Mouse (Mus musculus): ENCODE measurements around the gene Flywch2. TPM values are rescaled to one million over a fixed set of nuclear protein-coding genes. Genes with fewer than 3 reads are reported as not detected.

Gene Flywch2
- polyA plus RNA-seq, 1 experiment from 2014 or later, result 19.1 TPM

GRCm38 (mm10) chr17:23801627-23802026 is 15.7 kb upstream of the Flywch2 start:
- 95% methylated on average over 10 of the region's 10 CpGs for WGBS
- Histone ChIP-seq H3K4me1 (replicated peaks; ENCODE audit: control insufficient read depth, insufficient read depth, low read length) (0 out of 2 replicates have a peak, but pooled peaks cover 6% of the 10 kb centered on the region), H3K27me3 (replicated peaks; ENCODE audit: control insufficient read depth, insufficient read depth, low read length) (no peaks in the 10 kb centered on the region), H3K36me3 (ENCODE audit: control insufficient read depth, insufficient read depth) (no peaks in the 10 kb centered on the region), H3K9ac (ENCODE audit: low read depth, low read length) (no peak overlapping the region), H3K4me2 (replicated peaks; ENCODE audit: low read depth) (no peak overlapping the region), H3K4me3 (ENCODE audit: low read depth, low read length) (no peak overlapping the region), H3K9me3 (ENCODE audit: control insufficient read depth) (no peaks in the 10 kb centered on the region), H3K27ac (ENCODE audit: low read depth, low read length) (no peak overlapping the region)
- no peak for ATAC-seq
- TF ChIP-seq CTCF (IDR thresholded peaks at IDR 0.05; ENCODE audit: low read depth), result no peak

DNA sequence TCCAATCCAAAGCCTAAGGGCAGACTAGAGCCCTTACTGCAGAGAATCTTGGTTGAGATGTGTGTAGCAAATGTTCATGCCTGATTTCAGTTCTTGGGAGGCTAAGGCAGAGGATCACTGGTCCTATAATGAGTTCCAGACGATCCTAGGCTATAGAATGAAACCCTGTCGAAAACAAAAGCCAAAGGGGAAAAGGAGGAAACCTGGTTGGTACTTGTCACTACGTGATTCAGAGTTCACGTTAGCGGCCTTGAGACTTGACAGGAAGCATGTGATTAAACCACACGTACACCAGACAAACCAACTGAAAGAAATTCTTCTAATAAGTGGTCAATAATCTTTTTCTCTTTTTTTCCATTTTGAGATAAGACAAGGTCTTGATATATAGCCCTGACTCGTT is 11.4 kb upstream of the Flywch2 start:
- no peak for TF ChIP-seq CTCF (IDR thresholded peaks at IDR 0.05; ENCODE audit: low read depth)
- 70% methylated on average over 7 of the region's 7 CpGs for WGBS
- no peak for ATAC-seq
- H3K36me3 ChIP-seq (ENCODE audit: control insufficient read depth, insufficient read depth), result no peaks in the 10 kb centered on the region
- H3K9ac ChIP-seq (ENCODE audit: low read depth, low read length), result no peak overlapping the region
- H3K27me3 ChIP-seq (replicated peaks; ENCODE audit: control insufficient read depth, insufficient read depth, low read length), result no peaks in the 10 kb centered on the region
- H3K4me3 ChIP-seq (ENCODE audit: low read depth, low read length), result no peak overlapping the region
- no peaks in the 10 kb centered on the region for H3K4me1 ChIP-seq (replicated peaks; ENCODE audit: control insufficient read depth, insufficient read depth, low read length)
- H3K27ac ChIP-seq (ENCODE audit: low read depth, low read length), result no peak overlapping the region
- no peaks in the 10 kb centered on the region for H3K9me3 ChIP-seq (ENCODE audit: control insufficient read depth)
- H3K4me2 ChIP-seq (replicated peaks; ENCODE audit: low read depth), result no peak overlapping the region

GRCm38 (mm10) chr17:23795323-23795722 is 9.4 kb upstream of the Flywch2 start:
- no peaks in the 10 kb centered on the region for H3K9me3 ChIP-seq (ENCODE audit: control insufficient read depth)
- peaks cover 4% of the 10 kb centered on the region; the same call in 1 of the 2 replicates for H3K4me1 ChIP-seq (replicated peaks; ENCODE audit: control insufficient read depth, insufficient read depth, low read length)
- TF ChIP-seq CTCF (IDR thresholded peaks at IDR 0.05; ENCODE audit: low read depth), result no peak
- WGBS, result 93% methylated on average over 8 of the region's 8 CpGs
- no peak for ATAC-seq
- no peak overlapping the region for H3K27ac ChIP-seq (ENCODE audit: low read depth, low read length)
- no peak overlapping the region for H3K9ac ChIP-seq (ENCODE audit: low read depth, low read length)
- H3K27me3 ChIP-seq (replicated peaks; ENCODE audit: control insufficient read depth, insufficient read depth, low read length), result no peaks in the 10 kb centered on the region
- H3K4me3 ChIP-seq (ENCODE audit: low read depth, low read length), result no peak overlapping the region
- no peaks in the 10 kb centered on the region for H3K36me3 ChIP-seq (ENCODE audit: control insufficient read depth, insufficient read depth)
- no peak overlapping the region for H3K4me2 ChIP-seq (replicated peaks; ENCODE audit: low read depth)

GRCm38 (mm10) chr17:23791079-23791357 is 5.1 kb upstream of the Flywch2 start:
- H3K4me2 ChIP-seq (replicated peaks; ENCODE audit: low read depth), result peak overlapping the region; percentile 77
- H3K27ac ChIP-seq (ENCODE audit: low read depth, low read length), result 0 out of 2 replicates have a peak overlapping the region, but pooled peaks have one; percentile 76
- H3K4me1 ChIP-seq (replicated peaks; ENCODE audit: control insufficient read depth, insufficient read depth, low read length), result peaks cover 7% of the 10 kb centered on the region; the same call in 1 of the 2 replicates
- no peaks in the 10 kb centered on the region for H3K9me3 ChIP-seq (ENCODE audit: control insufficient read depth)
- peak; percentile 24; the same call in 1 of the 2 replicates for ATAC-seq
- no peaks in the 10 kb centered on the region for H3K27me3 ChIP-seq (replicated peaks; ENCODE audit: control insufficient read depth, insufficient read depth, low read length)
- WGBS, result 46% methylated on average over 2 of the region's 2 CpGs
- H3K36me3 ChIP-seq (ENCODE audit: control insufficient read depth, insufficient read depth), result no peaks in the 10 kb centered on the region
- H3K4me3 ChIP-seq (ENCODE audit: low read depth, low read length), result no peak overlapping the region
- no peak for TF ChIP-seq CTCF (IDR thresholded peaks at IDR 0.05; ENCODE audit: low read depth)
- no peak overlapping the region for H3K9ac ChIP-seq (ENCODE audit: low read depth, low read length)

GRCm38 (mm10) chr17:23790269-23791078 is 4.6 kb upstream of the Flywch2 start, which contains the start of gene Srrm2:
TSS of gene Srrm2 (plus strand) at chr17:23790532.
- Histone ChIP-seq H3K9ac (ENCODE audit: low read depth, low read length) (peak within 1 kb of the TSS; percentile 72), H3K4me2 (replicated peaks; ENCODE audit: low read depth) (peak within 1 kb of the TSS; percentile 77), H3K9me3 (ENCODE audit: control insufficient read depth) (no peaks in the 10 kb centered on the region), H3K36me3 (ENCODE audit: control insufficient read depth, insufficient read depth) (no peaks in the 10 kb centered on the region), H3K4me3 (ENCODE audit: low read depth, low read length) (peak within 1 kb of the TSS; percentile 38), H3K27me3 (replicated peaks; ENCODE audit: control insufficient read depth, insufficient read depth, low read length) (no peaks in the 10 kb centered on the region), H3K27ac (ENCODE audit: low read depth, low read length) (peak within 1 kb of the TSS; percentile 76), H3K4me1 (replicated peaks; ENCODE audit: control insufficient read depth, insufficient read depth, low read length) (peaks cover 7% of the 10 kb centered on the region; the same call in 1 of the 2 replicates)
- no peak for TF ChIP-seq CTCF (IDR thresholded peaks at IDR 0.05; ENCODE audit: low read depth)
- ATAC-seq, result peak; percentile 37; the same call in 1 of the 2 replicates
- 4% methylated on average over 29 of the region's 29 CpGs for WGBS

GRCm38 (mm10) chr17:23789749-23790268 is 3.9 kb upstream of the Flywch2 start:
- Histone ChIP-seq H3K9me3 (ENCODE audit: control insufficient read depth) (no peaks in the 10 kb centered on the region), H3K4me3 (ENCODE audit: low read depth, low read length) (peak overlapping the region; percentile 38), H3K36me3 (ENCODE audit: control insufficient read depth, insufficient read depth) (no peaks in the 10 kb centered on the region), H3K27ac (ENCODE audit: low read depth, low read length) (0 out of 2 replicates have a peak overlapping the region, but pooled peaks have one; percentile 76), H3K9ac (ENCODE audit: low read depth, low read length) (peak overlapping the region; percentile 72), H3K4me2 (replicated peaks; ENCODE audit: low read depth) (peak overlapping the region; percentile 77), H3K4me1 (replicated peaks; ENCODE audit: control insufficient read depth, insufficient read depth, low read length) (peaks cover 7% of the 10 kb centered on the region; the same call in 1 of the 2 replicates), H3K27me3 (replicated peaks; ENCODE audit: control insufficient read depth, insufficient read depth, low read length) (no peaks in the 10 kb centered on the region)
- ATAC-seq, result no peak
- TF ChIP-seq CTCF (IDR thresholded peaks at IDR 0.05; ENCODE audit: low read depth), result no peak
- 34% methylated on average over 8 of the region's 8 CpGs for WGBS

Measured in intestine, postnatal 0 days (tissue).